Mouse (Mus musculus) ovary, adult 18-20 months (tissue): ENCODE measurements around the gene Tgfbr1.
"Not testable (repeated sequence)": the region's sequence is repeated elsewhere in the genome, so short reads cannot be mapped to it uniquely, and the experiment has no call there.

Source experiments
- DNase-seq: peaks from one replicate; pipeline ENCODE4 v3.0.0; 2022; ENCODE audit warnings: low spot score, mixed read lengths

Gene Tgfbr1

GRCm38 (mm10) chr4:47349759-47350158 is 3.3 kb upstream of the Tgfbr1 start:
- no peak for DNase-seq

- no peak for DNase-seq
Measured at GRCm38 (mm10) chr4:47351386-47352049, 1.5 kb upstream of the Tgfbr1 start.

- peak; percentile 16 for DNase-seq
Measured at GRCm38 (mm10) chr4:47352061-47352661, 861 bp upstream of the Tgfbr1 start.

- peak; percentile 68 for DNase-seq
Measured at GRCm38 (mm10) chr4:47353416-47354111, 542 bp downstream of the Tgfbr1 start.

GRCm38 (mm10) chr4:47354304-47354703 is 1.3 kb downstream of the Tgfbr1 start:
- DNase-seq, result no peak

GRCm38 (mm10) chr4:47362662-47363061 is 9.6 kb downstream of the Tgfbr1 start:
- DNase-seq, result no peak

- no peak for DNase-seq
Measured at GRCm38 (mm10) chr4:47363134-47363533, 10.1 kb downstream of the Tgfbr1 start.

- DNase-seq, result no peak
Measured at GRCm38 (mm10) chr4:47368717-47369116, 15.7 kb downstream of the Tgfbr1 start.

- DNase-seq, result no peak
Measured at GRCm38 (mm10) chr4:47378716-47379115, 25.7 kb downstream of the Tgfbr1 start.

GRCm38 (mm10) chr4:47382426-47382825 is 29.4 kb downstream of the Tgfbr1 start:
- peak; percentile 63 for DNase-seq

GRCm38 (mm10) chr4:47391926-47392325 is 38.9 kb downstream of the Tgfbr1 start:
- not testable (repeated sequence) for DNase-seq

- DNase-seq, result no peak
Measured at GRCm38 (mm10) chr4:47396251-47396650, 43.2 kb downstream of the Tgfbr1 start.

- no peak for DNase-seq
Measured at GRCm38 (mm10) chr4:47397951-47398687, 45.1 kb downstream of the Tgfbr1 start.

- DNase-seq, result no peak
Measured at GRCm38 (mm10) chr4:47399824-47400223, 46.8 kb downstream of the Tgfbr1 start.

GRCm38 (mm10) chr4:47400314-47400713 is 47.3 kb downstream of the Tgfbr1 start:
- no peak for DNase-seq

GRCm38 (mm10) chr4:47402200-47402599 is 49.2 kb downstream of the Tgfbr1 start:
- DNase-seq, result no peak

- DNase-seq, result no peak
Measured at GRCm38 (mm10) chr4:47404536-47404935, 51.5 kb downstream of the Tgfbr1 start.

- no peak for DNase-seq
Measured at GRCm38 (mm10) chr4:47407161-47407560, 54.1 kb downstream of the Tgfbr1 start.

- no peak for DNase-seq
Measured at GRCm38 (mm10) chr4:47417871-47418270, 64.8 kb downstream of the Tgfbr1 start.

- no peak for DNase-seq
Measured at GRCm38 (mm10) chr4:47419268-47419973, 66.4 kb downstream of the Tgfbr1 start.

- no peak for DNase-seq
Measured at GRCm38 (mm10) chr4:47420191-47420590, 67.2 kb downstream of the Tgfbr1 start.

- DNase-seq, result no peak
Measured at GRCm38 (mm10) chr4:47422194-47422593, 69.2 kb downstream of the Tgfbr1 start.
